Mouse (Mus musculus) adrenal gland, adult 8-10 months (tissue): ENCODE measurements around the gene Hoxa7. TPM values are rescaled to one million over a fixed set of nuclear protein-coding genes. Genes with fewer than 3 reads are reported as not detected.
A peak's percentile ranks its signal among the peaks of the same experiment; 100 is the strongest.

Experiments
- DNase-seq: peaks from one replicate; pipeline ENCODE4 v3.0.0; 2022
- total RNA-seq, 4 experiments: library from RNA; stranded (reverse); gene quantifications; 2 replicates each; pipeline ENCODE4 v1.2.4; 2022

Gene Hoxa7
- total RNA-seq, result 10 to 100 TPM; 12.9 to 27.9 (median 19.1) TPM

GRCm38 (mm10) chr6:52221337-52221992 lies at the start of gene Hoxa7:
Gene Hoxa7 (minus strand): TSS chr6:52221854.
- peak; percentile 79 for DNase-seq

DNA sequence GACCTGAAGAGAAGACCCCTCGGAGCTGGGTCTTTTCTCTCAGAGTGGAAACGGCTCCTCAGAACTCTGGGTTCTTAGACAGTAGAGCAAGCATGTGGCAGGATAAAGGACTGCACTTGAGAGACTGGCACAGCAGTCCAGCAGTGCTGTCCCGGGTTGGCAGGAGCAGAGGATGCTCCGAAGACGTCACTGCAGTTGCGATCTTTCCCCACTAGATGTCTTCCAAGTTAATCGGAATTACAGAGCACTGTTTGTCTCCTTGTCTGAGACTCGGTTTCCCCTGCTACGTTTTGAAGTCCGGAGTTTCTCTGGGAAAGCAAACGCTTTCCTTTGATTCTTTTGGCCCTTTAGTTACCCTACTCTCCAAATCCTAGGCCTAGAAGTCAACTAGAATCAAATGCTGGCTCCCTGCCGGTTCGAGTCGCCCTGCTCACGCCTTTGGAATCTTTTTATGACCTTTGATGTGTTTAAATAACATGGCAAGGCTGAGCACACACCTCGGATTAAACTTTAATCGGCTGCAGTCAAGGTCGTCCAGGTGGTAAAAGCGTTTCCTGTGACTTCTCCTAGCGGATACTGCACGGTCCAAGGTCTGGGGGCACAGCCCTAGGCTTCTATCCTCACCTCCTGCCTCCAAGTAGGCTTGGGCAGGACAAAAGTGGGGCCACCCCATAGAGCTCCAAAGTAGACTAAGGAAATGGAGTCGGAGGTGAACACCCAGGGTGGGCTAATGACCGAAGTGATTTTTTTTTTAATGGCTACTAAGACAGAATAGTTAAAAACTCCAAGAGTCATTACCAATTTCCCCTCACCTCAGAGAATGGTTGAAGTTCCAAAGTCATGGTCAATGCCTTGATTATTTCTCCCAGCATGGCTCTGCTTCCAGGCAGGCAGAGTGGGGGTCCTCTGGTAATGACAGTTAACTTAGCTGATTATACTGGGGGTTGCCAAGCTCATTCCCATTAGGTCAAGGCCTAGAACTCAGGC lies 49.1 kb upstream of the Hoxa7 start:
- DNase-seq, result no peak

DNA sequence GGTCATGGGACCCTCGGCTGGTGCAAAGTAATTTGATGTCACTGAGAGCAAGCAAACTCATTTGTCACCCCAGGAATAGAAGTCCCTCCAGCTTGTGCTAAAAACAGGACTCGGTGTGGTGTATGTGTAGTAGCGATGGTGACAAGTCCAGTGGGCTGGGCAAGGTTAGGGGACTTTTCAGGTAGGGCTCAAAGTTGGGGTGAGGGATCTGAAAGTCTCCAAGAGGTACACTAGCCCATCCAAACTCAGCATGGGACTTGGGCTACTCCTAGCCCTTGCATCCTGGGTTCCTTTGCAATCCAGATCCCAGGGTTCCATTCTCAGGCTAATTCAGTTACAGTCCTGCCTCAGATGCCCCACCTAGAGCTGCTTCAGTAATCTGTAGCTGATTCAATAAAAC lies 47.1 kb upstream of the Hoxa7 start:
- no peak for DNase-seq

- no peak for DNase-seq
These were observed 46.7 kb upstream of the Hoxa7 start for GRCm38 (mm10) chr6:52268341-52268740.

GRCm38 (mm10) chr6:52267691-52268090 lies 46.0 kb upstream of the Hoxa7 start:
- DNase-seq, result no peak

DNA sequence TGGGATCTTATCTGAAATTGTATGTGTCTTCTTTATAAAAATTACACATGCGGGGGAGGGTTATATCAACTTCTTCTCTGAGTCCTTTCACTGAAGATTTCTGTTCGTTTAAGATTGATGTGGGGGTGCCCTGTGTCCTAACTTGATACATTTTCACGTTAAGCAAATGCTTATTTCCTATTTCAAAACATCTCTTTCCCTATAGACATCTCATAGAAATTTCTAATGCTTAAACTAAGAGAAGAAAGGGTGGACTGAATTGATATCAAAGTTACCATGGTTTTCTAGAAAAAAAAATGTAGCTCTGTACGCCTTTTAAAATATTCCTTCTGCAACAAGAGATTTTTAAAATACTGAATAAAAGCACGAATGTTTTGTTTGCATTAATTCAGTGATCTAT lies 45.6 kb upstream of the Hoxa7 start:
- no peak for DNase-seq

DNA sequence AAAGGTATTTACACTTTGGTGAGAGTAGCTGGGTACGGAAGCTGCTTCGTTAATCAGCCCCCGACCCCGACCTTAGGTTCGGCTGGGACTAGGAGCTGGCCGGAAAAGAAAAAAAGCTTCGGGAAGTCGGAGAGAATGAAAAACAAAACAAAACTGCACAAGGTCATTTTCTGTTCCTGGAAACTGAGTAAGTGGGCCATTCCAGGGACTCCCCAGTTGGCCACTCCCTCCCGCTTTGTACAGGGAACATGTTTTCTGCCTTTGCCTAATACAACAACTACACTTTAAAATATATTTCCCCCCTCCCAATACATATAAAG lies 45.0 kb upstream of the Hoxa7 start:
- DNase-seq, result no peak

DNA sequence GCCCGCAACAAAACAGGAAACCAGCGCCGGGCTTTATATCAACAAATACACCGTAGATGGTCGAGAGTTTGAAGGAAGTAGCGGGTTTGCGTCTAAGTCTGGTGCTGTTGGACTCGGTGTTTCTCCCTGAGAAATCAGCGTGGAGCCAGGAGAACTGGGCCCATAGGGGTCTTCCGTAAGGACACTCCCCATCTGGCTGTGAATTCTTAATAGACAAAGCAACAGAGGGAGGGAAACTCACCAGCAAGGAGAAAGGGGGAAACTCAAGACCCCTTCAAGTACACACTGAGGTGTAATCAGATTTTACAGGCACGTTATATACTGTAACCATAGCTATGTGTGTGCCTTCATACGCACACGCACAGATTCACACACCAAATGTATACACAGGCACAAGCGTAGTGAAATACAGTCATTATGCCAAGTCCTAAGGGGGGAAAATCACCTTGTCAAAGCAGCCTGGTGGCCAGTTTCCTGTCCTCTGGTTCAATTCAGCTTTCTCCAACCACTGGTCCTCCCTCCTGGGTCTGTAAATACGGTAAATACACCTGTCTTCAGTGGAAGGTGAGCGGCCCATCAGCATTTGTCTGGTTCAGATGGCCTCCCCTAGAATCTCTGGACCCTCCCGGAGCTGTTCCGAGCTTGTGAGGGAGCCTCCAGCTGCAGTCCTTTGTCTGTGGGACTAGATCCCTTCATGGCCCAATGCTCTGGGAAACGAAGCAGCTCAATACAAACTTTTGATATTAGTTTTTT lies 44.4 kb upstream of the Hoxa7 start:
- DNase-seq, result no peak

GRCm38 (mm10) chr6:52265306-52265912 lies 43.8 kb upstream of the Hoxa7 start:
- DNase-seq, result no peak

DNA sequence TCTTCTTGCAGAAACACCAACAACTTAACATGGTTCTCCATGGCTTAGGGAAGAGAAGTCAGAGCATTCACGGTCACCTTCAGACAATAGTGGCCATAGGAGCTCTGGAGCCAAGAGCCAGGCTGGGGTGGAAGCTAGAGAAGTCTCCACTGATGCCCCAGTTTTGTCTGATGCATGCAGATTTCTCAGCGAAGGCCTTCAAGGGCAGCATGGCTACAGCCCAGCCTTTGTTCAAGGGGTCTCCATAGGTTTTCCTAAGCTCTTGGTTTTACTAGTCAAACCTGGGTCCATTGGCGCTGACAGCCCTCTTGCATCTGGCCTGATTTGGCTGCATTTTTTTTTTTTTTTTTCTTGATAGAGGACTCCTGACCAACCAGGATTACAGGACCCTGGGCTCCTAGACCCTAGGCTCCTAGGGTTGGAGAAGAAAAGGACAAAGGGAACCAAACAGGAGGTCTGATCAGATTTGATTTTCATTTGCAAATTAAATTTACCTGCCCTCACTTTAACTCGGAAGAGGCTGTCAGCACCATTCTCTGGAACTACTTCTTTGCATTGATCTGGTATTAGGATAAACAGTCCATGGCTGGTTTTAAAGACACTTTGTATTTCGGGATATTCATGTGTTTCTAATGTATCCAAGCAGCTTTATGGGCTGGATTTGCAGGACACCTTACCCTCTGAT lies 42.6 kb upstream of the Hoxa7 start:
- DNase-seq, result no peak

GRCm38 (mm10) chr6:52263321-52263585 lies 41.6 kb upstream of the Hoxa7 start:
- no peak for DNase-seq

- DNase-seq, result no peak
These were observed 41.0 kb upstream of the Hoxa7 start for GRCm38 (mm10) chr6:52262463-52263320.

DNA sequence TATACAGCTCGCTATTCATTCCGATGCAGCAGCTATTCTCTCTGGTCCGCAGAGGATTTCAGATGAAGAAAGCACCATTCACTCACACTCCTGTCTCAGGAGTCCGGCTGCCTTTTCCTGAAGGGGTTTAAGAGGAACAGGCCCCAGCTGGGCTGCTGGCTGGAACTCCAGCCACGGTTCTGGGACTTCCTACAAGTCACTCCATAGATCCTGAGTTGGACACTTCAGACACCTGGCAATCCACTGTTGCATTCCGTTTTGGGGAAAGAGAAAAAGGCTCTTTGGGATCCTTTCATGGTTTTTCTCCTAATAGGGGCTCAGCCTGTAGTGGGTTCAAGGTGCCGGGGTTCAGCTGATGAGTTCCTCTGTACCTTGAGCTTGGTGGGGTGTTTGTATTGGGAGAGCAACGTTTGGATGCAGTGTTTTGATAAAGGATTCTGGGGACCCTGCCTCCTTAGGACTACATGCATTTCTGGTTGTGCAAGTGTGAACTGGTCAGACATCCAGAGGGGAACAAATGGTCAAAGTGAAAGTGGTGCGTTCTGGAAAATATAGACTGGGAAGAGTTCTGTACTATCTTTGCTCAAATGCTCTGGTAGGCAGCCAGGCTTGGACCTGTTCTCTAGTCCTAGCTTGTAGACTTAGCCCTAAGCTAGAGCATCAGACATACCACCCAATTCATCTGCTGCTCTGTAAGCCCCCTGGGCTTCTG lies 40.3 kb upstream of the Hoxa7 start:
- DNase-seq, result no peak

DNA sequence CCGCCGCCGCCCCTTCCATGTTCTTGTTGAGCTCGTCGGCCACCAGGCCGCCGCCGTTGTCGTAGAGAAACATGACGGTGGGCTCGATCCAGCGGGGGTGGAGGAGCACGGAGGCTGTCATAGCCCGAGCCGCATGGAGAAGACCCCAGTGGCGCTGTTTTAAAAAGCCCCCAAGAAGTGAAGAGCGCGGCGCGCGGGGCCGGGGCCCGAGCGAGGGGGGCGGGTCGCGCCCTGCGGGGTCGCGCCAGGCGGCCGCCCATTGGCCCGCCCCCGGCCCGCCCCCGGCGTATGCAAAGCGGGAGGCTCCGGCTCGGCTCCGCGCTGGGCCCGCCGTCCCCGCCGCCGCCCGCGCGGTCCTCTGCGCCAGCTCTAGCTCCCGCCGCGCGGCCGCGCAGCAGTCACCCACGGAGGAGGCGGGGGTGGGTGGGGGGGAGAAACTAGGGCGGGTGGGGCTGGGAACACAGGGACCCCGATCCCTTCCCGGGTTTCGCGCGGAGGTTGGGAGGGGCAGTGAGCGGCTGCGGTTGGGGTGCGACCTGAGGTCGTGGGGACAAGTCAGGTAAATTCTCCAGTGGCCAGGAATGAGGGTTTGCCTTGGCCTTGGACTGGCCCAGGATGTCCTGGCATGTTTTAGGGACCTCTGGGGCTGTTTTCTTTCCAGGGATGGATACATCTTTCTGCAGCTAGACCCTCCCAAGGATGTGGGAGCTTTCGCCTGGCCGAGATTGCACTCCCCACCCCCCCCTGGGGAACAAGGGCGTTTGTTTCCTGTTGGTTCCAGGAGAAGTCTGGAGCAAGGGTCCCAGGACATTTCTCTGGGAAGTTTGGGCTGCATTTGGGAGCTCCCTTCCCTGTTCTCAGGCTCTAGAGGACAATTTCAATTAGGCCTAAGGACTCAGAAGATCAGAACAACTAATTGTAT lies 39.3 kb upstream of the Hoxa7 start, which contains the start of gene Hoxa13:
TSS of gene Hoxa13 (minus strand) at position 227 of the 922 bp plus-strand sequence.
- no peak for DNase-seq

DNA sequence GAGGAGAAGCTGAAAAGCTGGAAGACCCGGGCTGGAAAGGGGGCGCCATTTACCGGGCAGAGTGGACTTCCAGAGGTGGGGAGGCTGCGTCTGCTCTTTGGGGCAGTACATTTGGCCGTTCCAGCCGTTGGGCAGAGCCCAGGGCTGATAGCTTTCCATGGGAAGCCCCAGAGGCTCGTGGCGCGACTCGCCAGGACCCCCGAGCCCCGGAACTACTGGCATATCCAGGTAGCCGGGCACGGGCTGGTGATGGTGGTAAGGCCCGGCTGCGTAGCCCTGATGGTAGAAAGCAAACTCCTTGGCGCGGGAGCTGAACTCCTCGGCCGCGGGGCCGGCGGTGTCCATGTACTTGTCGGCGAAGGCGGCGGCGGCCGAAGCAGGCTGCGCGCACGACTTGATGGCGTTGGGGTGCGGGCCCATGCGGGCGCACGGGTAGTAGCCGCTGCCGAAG lies 38.2 kb upstream of the Hoxa7 start:
- DNase-seq, result no peak

GRCm38 (mm10) chr6:52259081-52259790 lies 37.6 kb upstream of the Hoxa7 start:
- DNase-seq, result no peak

DNA sequence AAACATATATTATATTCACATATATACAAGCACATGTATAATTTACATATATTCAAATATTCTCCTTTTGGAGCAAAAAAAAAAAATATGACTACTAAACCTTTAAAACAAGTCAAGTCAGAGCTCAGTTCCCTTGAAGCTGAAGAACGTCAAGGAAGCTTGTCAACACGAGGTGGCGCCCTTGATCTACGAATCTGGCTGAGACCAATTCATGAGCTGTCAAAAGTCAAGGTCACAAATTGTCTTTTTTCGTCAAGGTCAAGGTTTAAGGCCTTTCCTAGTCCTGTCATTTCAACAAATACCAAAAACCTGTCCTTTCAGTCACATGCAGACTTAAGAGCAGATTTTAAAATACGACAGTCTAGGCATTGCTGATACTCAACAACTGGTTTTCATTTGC lies 35.3 kb upstream of the Hoxa7 start:
- peak; percentile 51 for DNase-seq
